Mouse (Mus musculus) G1E (cell line): ENCODE results near the gene Il16. TPM values are rescaled to one million over a fixed set of nuclear protein-coding genes. Genes with fewer than 3 reads are reported as not detected.

Experiments
- ATAC-seq: 2 replicates; pipeline ENCODE4 v1.8.0; 2016; ENCODE audit warnings: mild to moderate bottlenecking; ENCODE audit not compliant: insufficient number of reproducible peaks, poor library complexity, low FRiP score, severe bottlenecking; ENCODE audit errors: extremely low read depth
- DNase-seq: peaks from one replicate; pipeline ENCODE4 v3.0.0; 2012; ENCODE audit warnings: low spot score
- H3K27me3 ChIP-seq: 2 replicates; pipeline ENCODE4 v1.6.1; 2012; ENCODE audit warnings: mild to moderate bottlenecking, low read length, inconsistent platforms; ENCODE audit not compliant: insufficient read depth
- H3K36me3 ChIP-seq: replicated peaks from 2 replicates; pipeline ENCODE3; 2012; ENCODE audit warnings: mild to moderate bottlenecking, inconsistent platforms
- H3K4me1 ChIP-seq: 2 replicates; pipeline ENCODE4 v1.6.1; 2012; ENCODE audit warnings: low read depth, low read length, inconsistent platforms, mixed read lengths; ENCODE audit not compliant: insufficient read depth
- H3K4me3 ChIP-seq: 2 replicates; pipeline ENCODE4 v1.5.1; 2012; ENCODE audit warnings: low read depth, mild to moderate bottlenecking, inconsistent platforms, low read length, moderate library complexity, mixed read lengths
- H3K9me3 ChIP-seq: replicated peaks from 2 replicates; pipeline ENCODE4 v1.6.1; 2012; ENCODE audit warnings: inconsistent platforms
- CTCF ChIP-seq: IDR thresholded peaks from 2 replicates; pipeline ENCODE4 v1.5.1; 2012; ENCODE audit warnings: low read depth, low read length, inconsistent platforms, mixed read lengths
- GATA1 ChIP-seq: IDR thresholded peaks from 2 replicates; pipeline ENCODE4 v1.6.1; 2012; ENCODE audit warnings: borderline replicate concordance, low read length, inconsistent platforms, mixed read lengths
- GATA2 ChIP-seq: IDR thresholded peaks from 2 replicates; pipeline ENCODE4 v1.6.1; 2012; ENCODE audit warnings: low read depth, low read length, inconsistent platforms, borderline replicate concordance
- POLR2AphosphoS5 ChIP-seq: IDR thresholded peaks from 2 replicates; pipeline ENCODE4 v1.6.1; 2012; ENCODE audit warnings: low read depth, low read length, inconsistent platforms; ENCODE audit not compliant: insufficient replicate concordance
- TAL1 ChIP-seq: conservative IDR thresholded peaks from 2 replicates; pipeline ENCODE4 v1.6.1; 2012; ENCODE audit warnings: low read depth, low read length, inconsistent platforms, mixed read lengths
- polyA plus RNA-seq: library from polyadenylated mRNA; stranded (reverse); fragments of >175 nt; gene quantifications from 2 replicates; pipeline ENCODE4 v1.2.3, GENCODE M21; 2012
- total RNA-seq, 2 experiments: library from RNA; stranded (forward) in 1 of 2; stranded (reverse) in 1 of 2; fragments of 200-1000 nt in 1 of 2; fragments of >200 nt in 1 of 2; fragmentation: Nextera tagmentation in 1 of 2; gene quantifications; 2 replicates each; pipeline ENCODE4 v1.2.3; 2014 to 2017

The Il16 gene
- total RNA-seq (2014; fragmentation: Nextera tagmentation), result 0.53 TPM in 1 of 2 replicates, not detected in the other
- 0.87 and 1.1 TPM in 2 replicates for total RNA-seq (2017)
- polyA plus RNA-seq, result 0.02 and 0.06 TPM in 2 replicates

- ATAC-seq (no peak), DNase-seq (no peak)
- no peak within 1 kb of the TSS for H3K4me3 ChIP-seq
- no peaks in the 10 kb centered on the region for H3K36me3 ChIP-seq
- H3K4me1 ChIP-seq, result no peaks in the 10 kb centered on the region
- H3K27me3 ChIP-seq, result no peaks in the 10 kb centered on the region
- no peaks in the 10 kb centered on the region for H3K9me3 ChIP-seq
- TF ChIP-seq POLR2AphosphoS5 (no peak), GATA1 (no peak), TAL1 (no peak), CTCF (no peak), GATA2 (no peak)
Measured at GRCm38 (mm10) chr7:83745413-83746106, at the start of gene Il16. Il16 (minus strand) TSS chr7:83745726.

DNA sequence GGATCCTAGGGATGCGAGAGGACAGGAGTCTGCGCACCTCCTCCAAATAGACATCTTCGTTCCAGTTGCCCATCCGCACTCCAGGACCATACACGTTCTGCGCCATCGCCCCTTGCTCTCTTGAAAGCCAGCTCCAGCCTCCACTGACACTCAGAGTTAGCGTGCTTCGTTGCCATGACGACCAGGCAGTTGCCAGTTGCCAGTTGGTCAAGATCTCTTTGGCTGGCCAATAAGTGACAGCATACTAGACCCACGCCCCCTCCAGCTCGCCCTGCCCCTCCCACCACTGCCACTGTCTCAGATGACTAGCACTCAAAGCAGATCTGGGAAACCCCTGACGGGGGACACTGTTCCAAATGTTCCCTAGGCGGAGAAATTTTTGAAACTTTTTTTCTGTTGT, 49.2 kb upstream of the Il16 start, which contains the start of gene Cfap161:
Cfap161 (minus strand) TSS at position 176 of the 400 bp plus-strand sequence.
- no peaks in the 10 kb centered on the region for H3K4me1 ChIP-seq
- H3K27me3 ChIP-seq, result peaks cover 2% of the 10 kb centered on the region
- no peaks in the 10 kb centered on the region for H3K9me3 ChIP-seq
- TF ChIP-seq CTCF (no peak), GATA2 (no peak), TAL1 (no peak), GATA1 (no peak)
- ATAC-seq, result no peak
- H3K4me3 ChIP-seq, result no peak within 1 kb of the TSS
- H3K36me3 ChIP-seq, result no peaks in the 10 kb centered on the region
- DNase-seq, result no peak

GRCm38 (mm10) chr7:83794006-83794683, 48.6 kb upstream of the Il16 start:
- Histone ChIP-seq H3K4me3 (no peak overlapping the region), H3K4me1 (no peaks in the 10 kb centered on the region), H3K36me3 (no peaks in the 10 kb centered on the region), H3K9me3 (no peaks in the 10 kb centered on the region), H3K27me3 (peaks cover 2% of the 10 kb centered on the region; the same call in 1 of the 2 replicates)
- no peak for DNase-seq
- TF ChIP-seq GATA2 (no peak), POLR2AphosphoS5 (no peak)
- ATAC-seq, result no peak

DNA sequence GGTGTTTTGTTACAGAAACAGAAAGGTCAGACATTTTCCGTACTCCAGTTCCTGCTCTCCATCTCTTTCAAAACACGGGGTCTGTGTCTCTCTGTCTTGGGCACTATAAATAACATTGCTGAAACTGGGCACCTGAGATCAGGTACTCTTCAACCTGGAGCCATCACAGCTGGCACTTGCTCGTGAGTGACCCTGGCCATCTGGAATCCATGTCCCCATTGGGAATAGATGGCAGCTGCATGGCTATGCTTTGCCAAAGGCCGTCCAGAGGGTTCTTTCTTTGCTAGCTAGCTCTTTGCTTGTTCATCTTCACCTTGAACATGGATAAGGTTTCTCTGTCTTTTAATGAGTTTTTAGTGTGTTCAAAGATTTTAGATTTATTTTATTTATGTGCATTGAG, 35.4 kb upstream of the Il16 start:
- Histone ChIP-seq H3K4me1 (no peaks in the 10 kb centered on the region), H3K27me3 (peaks cover 5% of the 10 kb centered on the region), H3K4me3 (no peak overlapping the region), H3K9me3 (no peaks in the 10 kb centered on the region), H3K36me3 (no peaks in the 10 kb centered on the region)
- ATAC-seq (no peak), DNase-seq (no peak)
- TF ChIP-seq GATA2 (no peak), POLR2AphosphoS5 (no peak), GATA1 (no peak), TAL1 (no peak), CTCF (no peak)

DNA sequence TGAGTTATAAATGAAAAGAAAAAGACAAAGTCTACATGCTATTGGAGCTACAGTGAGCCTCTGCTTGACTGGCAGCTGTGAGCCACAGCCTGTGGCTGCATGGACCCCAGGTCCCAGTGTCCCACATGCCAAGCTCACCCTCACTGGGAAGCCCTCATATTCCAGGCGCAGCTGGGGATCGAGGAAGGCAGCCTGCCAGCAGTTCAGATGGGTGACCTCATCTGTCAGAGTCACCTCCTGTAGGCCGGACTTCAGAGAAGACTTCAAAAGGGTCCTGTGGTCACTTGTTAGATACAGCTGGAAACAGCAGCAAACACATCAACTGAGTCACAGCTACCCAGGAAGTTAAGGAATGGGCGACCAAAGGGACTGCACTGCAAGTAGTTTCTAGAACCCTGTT, 34.5 kb upstream of the Il16 start:
- Histone ChIP-seq H3K36me3 (no peaks in the 10 kb centered on the region), H3K4me1 (no peaks in the 10 kb centered on the region), H3K4me3 (no peak overlapping the region), H3K27me3 (peaks cover 7% of the 10 kb centered on the region), H3K9me3 (no peaks in the 10 kb centered on the region)
- ATAC-seq, result no peak
- TF ChIP-seq GATA1, result no peak
- no peak for TF ChIP-seq GATA2
- TF ChIP-seq CTCF, result no peak
- TF ChIP-seq POLR2AphosphoS5, result no peak
- TF ChIP-seq TAL1, result no peak
- DNase-seq, result no peak

DNA sequence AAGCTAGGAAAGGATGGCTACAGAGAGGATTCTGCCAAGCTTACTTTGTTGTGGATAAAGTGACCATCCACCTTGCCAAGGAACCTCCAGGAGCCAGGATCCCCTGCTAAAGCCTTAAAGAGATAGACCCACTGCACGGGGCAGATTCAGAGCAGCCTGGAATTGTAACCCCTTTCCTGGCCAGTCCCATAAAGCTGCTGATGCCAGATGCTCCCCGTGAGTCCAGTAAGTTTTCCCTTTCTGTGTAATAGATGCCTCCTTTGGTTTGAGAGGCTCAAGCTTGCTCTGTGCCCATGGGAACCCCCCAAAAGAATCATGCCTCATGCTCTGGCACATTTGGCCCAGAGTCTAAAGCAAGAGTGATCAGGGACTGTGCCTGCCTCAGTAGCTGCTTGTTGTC, 33.5 kb upstream of the Il16 start:
- H3K4me1 ChIP-seq, result no peaks in the 10 kb centered on the region
- no peaks in the 10 kb centered on the region for H3K36me3 ChIP-seq
- no peaks in the 10 kb centered on the region for H3K9me3 ChIP-seq
- DNase-seq (no peak), ATAC-seq (no peak)
- no peak overlapping the region for H3K4me3 ChIP-seq
- TF ChIP-seq GATA2 (no peak), TAL1 (no peak), POLR2AphosphoS5 (no peak), GATA1 (no peak), CTCF (no peak)
- H3K27me3 ChIP-seq, result peaks cover 7% of the 10 kb centered on the region
